Mouse (Mus musculus): ENCODE measurements around the gene Usp15.

The Usp15 gene

DNA sequence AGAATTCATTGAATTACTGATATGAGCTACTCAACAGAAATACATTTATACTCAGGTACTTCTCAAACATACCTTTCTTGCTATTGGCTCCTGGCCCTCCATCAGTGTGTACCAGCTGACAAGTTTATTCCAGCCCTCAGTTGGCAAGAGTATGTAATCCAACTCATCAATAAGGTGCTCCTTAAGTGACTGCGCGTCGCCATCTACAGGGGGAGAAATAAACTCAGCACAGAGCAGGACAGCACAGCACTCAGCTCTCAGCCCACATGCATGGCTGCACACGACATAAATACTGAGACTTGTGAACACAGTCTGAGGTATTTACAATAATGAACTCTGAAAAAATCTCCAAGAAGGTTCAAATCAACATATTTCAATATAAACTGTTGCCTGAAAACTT, 21.0 kb downstream of the Usp15 start:
- DNase-seq: no peak

DNA sequence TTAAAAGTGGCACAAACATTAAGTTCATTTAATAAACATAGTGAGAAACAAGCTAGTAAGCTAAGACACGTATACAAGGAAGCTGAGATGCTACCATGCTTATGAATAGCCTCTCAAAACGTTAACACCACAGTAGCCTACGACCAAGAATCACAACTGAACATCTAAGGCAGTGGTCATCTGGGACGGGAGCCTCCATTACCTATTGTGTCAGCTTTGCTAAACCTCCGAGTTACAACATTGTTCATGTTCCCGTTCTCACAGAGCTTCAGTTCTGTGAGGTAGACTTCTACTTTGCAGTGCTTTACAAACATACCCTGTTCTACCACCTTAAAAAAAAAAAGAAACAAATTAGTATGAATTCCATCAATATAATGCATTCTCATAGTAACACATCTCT, 25.9 kb downstream of the Usp15 start:
- no peak for DNase-seq

DNA sequence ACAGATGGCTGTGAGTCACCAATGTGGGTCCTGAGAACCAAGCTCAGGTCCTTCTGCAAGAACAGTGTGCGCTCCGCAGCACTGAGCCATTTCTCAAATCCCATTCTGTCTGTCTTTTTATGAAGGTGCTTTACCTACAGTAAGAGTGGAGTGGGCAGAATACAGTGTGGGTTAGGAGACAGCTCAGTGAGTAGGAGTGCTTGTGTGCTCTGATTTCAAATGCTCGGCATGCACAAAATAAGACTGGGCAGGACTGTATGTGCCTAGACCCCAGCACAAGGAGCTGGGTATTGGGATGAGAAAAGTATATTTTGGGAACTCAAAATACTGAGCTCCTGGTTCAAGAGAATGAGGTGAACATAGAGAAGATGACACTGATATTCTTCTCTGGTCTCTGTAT, 31.3 kb downstream of the Usp15 start:
- DNase-seq: no peak

DNA sequence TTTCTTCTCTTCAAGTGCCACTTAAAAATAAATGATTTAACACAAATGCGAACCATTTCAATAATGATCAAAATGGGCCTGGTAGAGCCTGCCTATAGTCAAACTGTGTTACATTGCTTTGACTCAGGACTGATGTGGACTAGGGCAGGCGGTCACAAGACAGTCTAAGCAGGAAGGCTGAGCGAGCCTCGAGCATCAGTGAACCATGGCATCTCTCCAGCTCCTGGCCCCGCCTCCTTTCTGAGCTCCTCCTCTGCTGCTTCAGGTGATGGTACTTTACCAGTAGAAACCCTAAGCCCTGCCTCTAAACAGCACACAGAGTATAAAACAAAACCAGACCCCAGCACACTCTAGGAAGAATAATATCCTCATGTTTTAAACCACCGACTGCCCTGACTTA, 36.3 kb downstream of the Usp15 start:
- DNase-seq: peak in 1 of 2 experiments; percentile 32

DNA sequence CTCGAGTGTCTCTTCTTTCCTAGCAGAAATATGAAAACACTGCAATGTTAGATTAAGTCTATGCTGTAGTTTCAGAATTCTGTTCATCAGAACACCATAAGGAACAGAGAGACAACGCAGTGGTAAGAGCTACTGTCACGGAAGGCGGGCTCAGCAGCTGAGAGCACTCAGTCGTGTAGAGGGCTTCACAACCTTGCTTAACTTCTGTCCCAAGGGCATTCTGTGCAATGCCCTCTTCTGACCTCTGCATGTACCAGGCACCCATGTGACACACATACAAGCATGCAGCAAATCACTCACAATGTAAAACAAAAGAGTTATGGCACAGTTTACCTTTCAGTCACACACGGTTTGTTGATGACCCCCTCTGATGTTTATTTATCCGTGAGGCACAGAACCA, 37.5 kb downstream of the Usp15 start:
- no peak for DNase-seq

DNA sequence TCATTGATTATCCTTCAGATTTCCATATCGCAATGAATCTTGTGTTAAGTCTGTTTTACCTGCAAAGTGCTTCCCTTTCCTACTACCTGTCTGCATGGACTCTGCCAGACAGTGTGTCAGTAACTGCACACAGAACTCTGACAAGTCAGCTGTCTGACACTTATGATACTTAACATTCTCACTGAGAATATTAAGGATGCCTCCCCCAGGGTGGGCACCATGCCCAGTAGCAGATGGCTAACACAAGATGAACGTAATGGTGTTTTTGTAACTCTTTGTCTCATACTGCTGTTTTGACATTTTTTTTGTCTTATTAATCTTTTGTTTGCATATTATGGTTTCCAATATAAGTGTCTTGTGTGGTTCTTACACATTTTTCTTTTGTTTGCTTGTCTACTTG, 40.4 kb downstream of the Usp15 start:
- no peak for DNase-seq

DNA sequence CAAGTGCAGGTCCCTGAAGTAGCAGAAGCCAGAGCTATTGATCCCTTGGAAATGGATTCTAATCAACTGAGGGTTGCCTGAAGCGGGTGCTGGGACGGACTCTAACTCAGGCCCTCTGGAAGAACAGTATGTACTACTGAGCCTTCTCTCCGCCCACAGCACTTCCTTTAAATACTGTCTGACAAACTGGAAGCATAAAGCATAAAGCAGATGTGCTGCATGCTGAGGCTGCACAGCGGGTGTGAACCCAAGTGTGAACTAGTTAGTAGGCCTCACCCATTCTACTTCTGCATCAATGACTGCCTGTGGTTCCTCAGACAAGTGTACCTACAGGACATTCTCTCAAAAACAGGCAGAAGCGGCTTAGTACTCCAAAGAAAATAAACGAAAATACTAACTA, 41.0 kb downstream of the Usp15 start:
- no peak for DNase-seq

DNA sequence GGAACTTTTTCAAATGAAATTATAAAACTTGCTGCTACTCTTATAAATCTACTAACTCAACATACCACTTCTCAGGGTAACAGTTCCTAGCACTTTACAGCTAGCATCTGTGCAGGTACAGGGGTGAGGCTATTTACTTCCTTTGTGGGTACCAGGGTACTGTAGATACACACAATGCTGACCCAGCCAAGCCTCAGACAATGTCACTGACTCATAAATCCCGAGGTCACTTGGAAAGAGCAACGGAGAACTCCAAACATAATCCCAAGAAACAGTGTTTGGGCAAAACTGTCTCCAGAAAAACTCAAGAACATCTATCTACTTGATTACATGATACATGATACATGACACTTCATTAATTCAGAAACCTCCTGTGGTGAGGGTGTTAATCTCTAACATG, 43.5 kb downstream of the Usp15 start:
- no peak for DNase-seq

DNA sequence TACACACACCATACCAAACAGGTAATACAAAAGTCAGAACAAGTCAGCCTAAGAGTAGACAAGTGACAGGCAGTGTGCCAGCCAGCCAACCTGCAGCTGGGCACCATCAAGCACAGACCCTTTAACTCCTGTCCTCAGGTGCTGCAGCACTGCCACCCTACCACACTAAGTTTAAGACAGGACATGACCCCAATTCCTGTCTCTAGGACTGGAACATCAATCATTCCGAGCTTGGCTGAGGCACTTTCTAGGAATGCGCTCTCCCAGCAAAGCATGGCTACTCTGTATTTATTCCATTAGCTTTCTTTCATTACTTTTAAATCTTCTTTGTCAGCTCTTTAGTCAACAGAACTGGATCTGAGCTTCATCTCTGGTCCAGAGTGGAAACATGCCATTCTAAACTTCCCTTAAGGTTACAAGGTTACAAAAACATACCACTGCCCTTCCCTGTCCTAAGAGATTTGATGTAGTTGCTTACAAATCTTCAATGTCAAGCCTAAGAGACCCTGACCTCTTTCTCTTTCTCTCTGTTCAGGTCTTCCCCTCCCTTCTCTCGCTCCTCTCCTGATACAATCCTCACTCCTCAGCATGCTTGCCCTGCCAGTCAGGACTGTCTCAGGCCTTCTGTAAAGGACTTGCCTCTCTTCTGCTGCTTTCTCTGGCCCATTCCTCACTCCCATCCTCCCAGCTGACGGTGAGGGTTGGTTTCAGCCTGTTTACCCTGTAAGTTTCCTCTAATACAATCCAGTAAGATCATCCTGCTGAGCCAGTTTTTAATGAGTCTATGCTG, 48.6 kb downstream of the Usp15 start:
- no peak for DNase-seq

DNA sequence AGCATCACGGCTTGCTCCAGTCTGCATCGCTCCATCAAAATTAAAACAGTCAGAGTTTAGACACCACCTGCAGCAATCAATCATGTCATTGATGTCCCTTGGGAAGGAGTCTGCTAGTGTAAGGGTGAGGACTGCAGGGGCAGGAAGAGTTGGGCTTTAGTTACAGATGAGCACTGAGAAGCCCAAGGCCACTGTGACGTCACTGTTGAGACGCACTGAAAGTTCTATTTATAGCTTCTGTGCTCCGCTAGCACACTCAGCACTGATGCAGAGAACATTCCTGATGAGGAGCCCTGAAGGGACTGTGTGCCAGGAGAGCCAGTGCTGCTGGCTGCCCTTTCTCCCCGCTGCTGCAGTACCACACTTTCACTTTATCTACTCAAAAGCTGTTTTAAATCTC, 49.6 kb downstream of the Usp15 start:
- DNase-seq: no peak

DNA sequence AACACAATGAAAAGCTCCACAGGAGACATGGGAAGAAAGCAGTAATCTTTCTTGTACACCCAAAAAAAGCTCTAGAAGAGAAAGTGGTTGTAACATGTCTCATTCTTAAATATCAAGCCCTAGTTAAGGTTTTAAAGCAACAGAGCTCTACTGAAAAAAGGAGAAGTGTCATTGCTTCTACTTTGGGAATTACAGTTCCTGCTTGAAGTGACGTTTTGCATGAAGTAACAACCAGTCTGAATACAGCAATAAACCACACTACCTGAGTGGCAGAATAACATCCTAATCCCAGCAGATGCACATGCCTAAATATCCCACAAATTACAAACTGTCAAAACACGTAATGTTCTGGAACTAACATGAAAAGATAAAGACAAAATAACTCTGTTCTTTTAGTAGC, 50.4 kb downstream of the Usp15 start:
- DNase-seq: no peak

DNA sequence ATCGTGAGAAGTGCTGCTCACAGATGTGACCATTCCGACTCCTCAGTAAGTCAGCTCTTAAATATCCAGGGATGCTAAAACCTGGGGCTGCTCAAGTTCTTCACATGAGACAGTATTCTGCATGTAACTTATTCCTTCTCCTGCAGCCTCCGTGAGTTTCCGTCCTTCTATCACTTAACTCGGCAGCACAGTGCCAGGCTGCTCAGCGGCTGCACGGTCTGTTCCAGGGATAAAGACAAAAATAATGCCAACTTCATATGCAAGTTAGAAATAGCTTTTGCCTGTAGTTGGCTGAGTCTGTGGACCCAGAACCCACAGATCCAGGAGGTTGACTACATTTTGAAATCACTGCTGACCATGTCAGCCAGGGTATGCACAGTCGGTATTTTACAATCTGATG, 52.5 kb downstream of the Usp15 start:
- DNase-seq: no peak

DNA sequence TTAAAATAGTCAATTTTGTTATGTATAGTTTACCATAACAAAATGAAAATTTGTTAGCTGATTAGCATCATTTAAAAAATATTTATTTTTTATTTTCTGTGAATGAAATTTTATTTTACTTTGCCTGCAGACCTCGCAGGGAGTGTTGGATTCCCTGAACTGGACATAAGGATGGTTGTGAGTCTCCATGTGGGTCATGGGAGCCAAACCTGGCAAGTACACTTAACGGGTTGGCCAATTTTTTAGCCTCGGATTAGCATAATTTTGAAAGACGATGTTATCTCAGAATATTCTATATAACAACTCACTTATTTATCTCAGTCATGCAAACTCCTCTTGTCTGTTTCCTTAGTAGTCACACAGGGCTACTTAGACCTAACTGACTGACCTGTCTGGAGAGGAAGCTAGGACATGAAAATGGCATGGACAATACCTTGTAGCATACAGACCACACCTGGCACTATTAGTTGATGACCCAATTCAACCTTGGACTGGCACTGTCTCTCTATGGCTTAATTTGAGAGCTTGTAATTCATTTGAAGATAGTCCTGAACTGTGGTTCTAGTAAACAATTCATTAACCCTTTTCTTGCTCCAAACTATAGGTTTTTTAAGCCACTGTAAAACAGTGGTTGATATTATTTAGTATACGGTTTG, 54.3 kb downstream of the Usp15 start:
- no peak for DNase-seq

DNA sequence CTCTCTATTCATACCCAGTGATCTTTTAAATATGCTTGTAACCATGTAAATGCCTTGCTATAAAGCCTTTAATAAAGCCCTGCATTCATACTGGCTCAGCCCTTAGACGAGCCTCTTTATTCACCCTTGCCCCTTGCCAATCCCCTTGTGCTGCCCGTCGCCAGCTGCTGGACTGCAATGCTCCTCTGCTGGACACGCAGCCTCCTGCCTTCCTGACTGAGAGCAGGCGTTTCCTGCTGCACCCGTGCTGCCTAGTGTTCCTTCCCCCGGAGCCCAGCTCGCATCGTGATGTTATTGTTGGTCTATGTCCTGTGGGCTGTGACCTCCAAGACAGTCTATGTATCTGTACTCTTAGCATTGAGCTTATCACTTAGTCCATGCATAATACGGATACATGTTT, 61.0 kb downstream of the Usp15 start:
- no peak for DNase-seq

DNA sequence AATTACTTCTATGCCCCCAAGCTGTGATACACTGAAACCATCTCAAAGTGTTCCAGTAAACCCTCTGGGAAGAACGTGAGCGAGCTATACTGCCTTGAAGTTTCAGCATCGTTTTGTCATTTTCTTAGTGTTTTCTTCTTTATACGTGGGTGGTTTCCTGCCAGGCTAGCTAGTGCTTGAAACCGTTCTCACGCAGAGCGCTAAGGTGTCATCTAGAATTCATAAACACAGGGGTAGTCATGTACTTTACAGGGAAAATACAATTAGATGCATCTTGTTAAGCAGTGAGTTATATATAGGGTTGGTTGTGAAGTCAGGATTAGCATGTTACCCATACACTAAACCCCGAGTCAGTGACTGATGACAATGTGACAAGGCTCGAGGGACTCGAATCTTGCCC, 65.3 kb downstream of the Usp15 start:
- no peak for DNase-seq

DNA sequence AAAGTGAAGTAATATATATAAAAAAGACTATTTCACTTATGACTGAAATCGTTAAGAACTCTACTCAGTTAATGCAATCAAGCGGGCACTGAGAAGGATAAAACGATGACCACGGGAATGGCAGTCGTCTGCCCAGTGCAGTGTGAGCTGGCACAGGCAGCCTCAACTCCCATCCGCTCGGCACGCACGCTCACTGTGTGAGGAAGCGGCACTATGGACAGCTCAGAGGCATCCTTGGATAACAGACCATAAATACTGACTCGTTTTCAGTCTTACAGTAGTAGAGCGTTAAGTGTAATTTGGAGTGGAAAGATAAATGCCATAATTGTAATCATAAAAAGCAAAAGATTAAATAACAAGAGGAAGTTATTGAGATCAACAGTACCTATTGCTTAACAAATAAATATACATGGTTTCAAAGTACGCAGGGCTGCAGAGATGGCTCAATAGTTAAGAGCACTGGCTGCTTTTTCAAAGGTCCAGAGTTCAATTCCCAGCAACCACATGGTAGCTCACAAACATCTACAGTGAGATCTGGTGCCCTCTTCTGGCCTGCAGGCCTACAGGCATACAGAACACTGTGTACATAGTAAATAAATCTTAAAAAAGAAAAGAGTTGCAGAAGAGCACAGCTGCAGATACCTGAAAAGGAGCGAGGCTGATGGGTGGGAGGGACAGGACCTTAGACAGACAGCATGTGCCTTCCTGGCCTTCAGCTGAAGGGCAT, 76.0 kb downstream of the Usp15 start:
- no peak for DNase-seq

DNA sequence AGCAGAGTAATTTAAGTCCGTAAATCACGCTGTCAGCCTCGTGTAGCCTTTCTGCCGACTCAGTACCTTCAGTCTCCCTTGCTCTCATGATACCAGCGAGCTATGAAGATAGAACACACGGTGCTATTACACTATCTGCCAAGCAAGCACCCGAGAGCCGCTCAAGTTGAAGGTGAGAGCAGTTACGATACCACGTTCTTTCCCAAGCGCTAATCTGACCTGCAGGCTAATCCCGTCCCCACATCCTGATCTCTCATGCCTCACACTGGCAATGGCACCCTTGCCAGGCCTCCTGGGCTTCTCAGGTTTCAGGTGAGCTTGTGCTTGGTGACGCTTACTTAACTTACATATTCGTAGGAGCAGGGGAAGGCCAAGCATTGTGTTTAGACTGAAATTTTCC, 79.9 kb downstream of the Usp15 start:
- no peak for DNase-seq

DNA sequence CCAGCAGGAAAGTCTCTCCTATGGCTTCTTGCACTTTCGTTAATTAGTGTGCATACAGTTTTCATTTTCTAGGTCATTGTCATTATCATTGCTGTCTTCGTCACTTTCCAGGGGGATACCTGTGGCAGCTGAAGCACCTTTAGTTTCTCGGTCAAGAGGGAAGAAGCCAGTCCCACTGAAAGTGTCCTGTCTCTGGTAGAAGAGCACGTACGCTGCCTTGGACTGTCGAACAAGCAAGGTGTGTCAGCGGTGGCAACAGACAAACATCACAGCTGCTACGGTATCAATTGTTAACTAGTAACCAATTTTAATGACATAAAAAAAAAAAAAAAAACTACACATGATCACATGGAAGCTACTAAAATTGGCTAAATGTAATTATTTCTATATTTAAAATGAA, 83.3 kb downstream of the Usp15 start:
- DNase-seq: no peak

DNA sequence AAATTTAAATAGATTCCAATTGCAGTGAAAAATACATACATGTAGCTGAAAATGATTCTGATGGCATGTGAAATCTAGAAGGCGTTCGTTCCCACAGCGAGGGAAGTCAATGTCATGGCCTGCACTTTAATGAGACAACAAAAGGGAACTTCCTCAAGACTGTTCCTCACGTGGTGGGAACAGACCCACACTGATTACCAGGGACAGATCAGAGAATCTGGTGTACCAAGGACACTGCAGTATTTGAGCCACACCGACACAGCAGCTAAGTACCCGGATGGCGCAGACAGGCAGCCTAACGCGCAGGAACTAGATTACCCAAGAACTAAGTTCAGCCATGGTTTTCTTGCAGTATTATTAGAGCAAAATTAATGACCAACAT, 84.0 kb downstream of the Usp15 start:
- DNase-seq: no peak

DNA sequence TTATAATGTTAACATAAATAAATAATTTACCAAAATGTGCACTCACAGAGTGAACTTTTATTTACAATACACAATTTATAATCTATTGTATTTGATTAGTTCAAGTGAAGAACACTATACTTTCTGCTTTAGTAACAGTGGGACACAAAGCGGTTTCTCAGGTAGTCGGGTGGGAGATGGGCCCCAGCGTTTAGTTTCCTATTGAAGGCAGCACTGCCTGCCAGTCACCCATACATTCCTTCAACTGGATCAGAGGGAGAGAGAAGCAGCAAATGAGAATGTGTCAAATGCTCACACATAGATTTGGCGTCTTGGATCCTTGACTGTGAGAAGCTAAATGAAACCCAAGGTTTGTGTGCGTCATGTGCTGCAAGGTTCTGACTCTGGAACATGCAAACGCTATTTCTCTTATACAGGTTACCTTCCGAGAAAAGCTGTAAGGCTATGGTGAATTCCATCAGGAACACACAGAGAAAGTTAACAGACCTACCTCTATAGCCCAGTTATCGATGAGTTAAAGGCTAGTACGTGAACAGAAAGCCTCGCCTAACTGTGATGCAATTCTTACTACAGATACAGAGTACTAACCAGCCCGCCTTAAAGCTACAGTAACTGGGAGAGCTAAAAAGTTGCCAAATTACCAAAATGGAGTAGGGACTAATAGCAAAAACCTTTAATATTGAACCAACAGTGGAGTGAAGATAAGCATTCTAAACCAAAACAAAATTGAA, 84.6 kb downstream of the Usp15 start:
- no peak for DNase-seq

DNA sequence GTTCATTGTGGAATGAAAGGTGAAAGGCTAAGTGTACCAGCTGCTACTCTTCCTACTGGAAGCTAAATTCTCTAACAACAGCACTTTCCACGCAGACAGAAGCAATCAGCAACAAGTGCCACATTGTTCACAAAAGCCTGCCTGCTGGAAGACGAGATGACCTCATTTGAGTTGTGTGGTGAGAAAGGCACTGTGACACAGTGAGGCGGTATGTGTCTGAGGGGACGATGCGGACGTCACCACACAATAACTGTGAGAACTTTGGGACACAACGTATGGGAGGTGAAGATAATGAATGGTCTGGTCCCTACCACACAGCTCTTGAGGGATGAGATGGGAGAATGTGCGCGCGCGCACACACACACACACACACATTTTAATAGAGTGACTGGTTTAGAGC, 86.2 kb downstream of the Usp15 start:
- no peak for DNase-seq

DNA sequence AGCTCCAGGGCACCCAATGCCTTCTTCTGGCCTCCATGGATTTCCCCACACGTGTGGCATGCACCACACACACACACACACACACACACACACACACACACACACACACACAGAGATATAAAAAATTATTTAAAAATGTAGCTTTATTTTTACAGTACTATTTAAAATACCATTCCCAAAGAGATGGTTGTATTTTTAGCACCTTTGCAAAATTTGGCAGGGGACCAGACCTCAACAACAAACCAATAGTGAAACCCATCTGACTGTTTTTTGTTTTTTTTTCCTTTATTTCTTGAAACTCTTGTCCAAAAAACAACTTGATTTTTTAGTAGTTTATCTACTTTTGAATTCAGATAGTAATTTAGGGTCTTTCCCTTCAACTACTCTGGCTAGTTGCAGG, 88.3 kb downstream of the Usp15 start:
- no peak for DNase-seq

DNA sequence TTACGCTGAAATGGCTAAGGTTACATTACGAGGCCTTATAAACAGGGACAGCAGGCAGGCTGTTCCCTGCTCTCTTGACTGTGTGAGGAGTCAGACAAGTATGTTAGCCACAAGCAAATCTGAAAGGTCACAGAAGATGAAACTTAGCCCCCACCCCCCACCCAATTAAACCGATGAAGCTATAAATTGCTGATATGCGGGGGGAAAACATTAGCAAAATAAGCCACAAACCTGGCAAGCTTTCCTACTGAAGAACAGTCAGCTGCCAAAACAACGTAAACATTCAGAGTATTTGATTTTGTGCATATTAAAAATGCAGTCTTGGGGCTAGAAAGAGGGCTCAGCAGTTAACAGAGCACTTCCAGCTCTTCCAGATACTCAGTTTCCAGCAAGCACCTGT, 88.7 kb downstream of the Usp15 start:
- no peak for DNase-seq

DNA sequence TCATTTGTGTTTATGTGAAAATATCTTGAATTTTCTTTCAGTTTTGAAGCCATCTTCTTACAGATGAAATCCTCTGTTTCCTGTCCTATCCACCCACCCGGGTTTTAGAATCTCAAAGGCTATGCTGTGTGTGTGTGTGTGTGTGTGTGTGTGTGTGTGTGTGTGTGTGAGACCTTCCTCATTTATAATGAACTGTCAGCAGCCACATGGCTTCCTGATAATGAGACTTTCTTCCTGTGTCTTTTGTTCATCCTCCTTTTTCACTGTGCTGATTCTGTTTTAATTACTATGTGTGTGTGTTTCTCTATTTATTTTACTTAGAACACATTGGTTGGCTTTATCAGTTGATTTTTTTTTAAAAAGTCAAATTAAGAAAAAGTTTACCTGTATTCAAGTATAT, 95.5 kb downstream of the Usp15 start:
- DNase-seq: no peak

Data from lung, adult 18-20 months (tissue).